Mouse (Mus musculus): ENCODE results near the gene Tbc1d12.

The Tbc1d12 gene

DNA sequence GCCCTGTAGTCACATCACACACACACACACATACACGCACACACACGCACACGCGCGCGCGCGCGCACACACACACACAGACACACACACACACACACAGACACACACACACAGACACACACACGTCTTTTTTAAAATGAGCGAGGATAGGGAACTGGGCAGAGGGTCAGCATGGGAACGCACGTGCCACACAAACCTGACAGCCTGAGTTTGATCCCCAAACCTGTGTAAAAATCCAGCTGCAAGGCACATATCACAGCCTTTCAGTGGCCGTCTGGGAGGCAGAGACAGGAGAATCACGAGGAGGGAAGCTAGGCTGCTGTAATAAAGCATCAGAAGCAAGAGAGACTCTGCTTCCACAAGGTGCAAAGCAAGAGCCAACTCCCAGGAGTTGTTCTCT is 78.5 kb downstream of the Tbc1d12 start:
- no peak for DNase-seq (ENCODE audit: low spot score)

- DNase-seq (ENCODE audit: low spot score): no peak
These were observed 79.3 kb downstream of the Tbc1d12 start for GRCm38 (mm10) chr19:38915677-38916076.

DNA sequence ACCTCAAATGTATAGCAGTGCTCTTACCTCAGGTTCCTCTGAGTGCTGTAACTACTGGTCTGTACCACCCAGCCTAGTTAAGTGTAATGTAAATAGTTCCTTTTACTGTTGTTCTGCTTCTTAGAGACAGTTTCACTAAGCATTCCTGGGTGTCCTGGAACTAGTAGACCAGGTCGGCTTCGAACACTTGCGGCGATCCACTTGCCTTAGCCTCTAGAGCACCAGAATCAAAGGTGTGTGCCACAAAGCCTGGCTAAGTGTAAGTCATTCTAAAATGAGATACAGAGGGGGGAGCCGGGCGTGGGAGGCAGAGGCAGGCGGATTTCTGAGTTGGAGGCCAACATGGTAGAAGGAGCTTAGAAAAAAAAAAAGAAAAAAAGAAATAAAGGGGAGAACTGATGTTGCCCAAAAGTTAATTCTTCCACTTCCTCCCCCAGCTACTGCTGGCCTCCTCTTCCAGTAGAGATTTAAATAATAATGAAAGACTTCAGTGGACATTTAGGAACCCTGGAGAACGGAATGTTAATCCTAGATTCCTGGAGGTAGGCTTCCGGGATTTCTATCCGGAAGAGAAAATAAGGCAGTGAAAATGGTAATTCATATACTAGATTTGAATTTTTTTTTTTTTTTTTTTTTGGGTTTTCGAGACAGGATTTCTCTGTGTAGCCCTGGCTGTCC is 92.2 kb downstream of the Tbc1d12 start:
- DNase-seq (ENCODE audit: low spot score): no peak

GRCm38 (mm10) chr19:38929471-38930251 is 93.3 kb downstream of the Tbc1d12 start:
- DNase-seq (ENCODE audit: low spot score): no peak

GRCm38 (mm10) chr19:38930252-38930787 is 93.9 kb downstream of the Tbc1d12 start:
- DNase-seq (ENCODE audit: low spot score): no peak

DNA sequence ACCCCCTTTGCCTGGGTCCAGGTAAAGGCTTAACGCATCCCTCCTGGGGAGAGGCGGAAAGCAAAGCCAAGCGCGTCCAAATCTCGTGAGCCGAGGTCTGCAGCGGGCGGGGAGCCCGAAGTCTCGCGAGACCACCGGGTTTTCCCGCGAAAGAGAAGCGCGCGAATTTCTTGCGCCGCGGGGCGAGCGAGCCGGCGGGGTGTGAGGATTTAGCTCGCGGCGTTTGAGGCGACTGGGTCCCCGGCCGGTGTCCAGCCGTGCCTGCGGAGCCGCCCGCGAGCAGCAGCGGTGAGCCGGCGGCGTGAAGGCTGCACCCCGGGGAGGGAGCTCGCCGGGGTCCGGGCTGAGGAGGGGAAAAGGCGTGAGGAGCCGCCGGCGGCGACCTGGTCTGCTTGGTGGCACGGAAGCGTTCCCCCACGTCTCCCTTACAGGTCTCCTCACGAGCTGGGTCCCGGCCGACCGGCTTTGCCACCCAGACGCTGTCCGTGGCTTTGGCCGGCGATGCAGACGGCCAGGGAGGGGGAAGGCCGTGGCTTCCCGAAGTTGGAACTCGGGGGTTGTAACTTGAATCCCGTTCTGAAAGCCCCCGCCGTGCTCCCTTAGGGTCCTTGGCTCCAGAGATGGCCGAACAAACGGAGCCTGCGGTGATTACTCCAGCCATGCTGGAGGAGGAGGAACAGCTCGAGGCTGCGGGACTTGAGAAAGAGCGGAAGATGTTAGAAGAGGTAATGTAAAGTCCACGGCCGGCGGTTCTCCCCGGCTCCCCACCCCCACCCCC is 94.6 kb downstream of the Tbc1d12 start, which contains the start of gene Hells:
Gene Hells, plus strand, starts transcription at position 128 of the 778 bp plus-strand sequence.
- peak; percentile 81 for DNase-seq (ENCODE audit: low spot score)

DNA sequence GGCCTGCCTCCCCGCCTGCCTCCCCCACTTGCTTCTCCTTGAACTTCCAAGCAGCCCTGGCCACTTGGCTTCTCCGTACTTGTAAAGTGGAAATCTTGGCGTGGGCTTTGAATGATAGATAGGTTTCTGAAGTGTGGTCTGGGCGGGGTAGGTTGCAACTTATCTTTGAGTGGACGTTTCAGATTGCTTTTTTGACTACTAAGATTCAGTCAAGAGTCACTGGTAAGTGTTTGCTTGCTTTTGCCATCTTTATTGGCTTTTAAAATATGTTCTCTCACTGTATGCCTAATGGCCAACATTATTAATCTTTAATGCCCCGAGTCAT is 95.1 kb downstream of the Tbc1d12 start:
- DNase-seq (ENCODE audit: low spot score): no peak

GRCm38 (mm10) chr19:38944590-38945307 is 108.4 kb downstream of the Tbc1d12 start:
- DNase-seq (ENCODE audit: low spot score): no peak

All from spleen, adult 12 weeks (tissue).